Mouse (Mus musculus) liver, adult 2 months (tissue): ENCODE results near the gene Ppp1ca.

Source experiments
- CTCF ChIP-seq: fragments of 200-500 bp; IDR thresholded peaks from 2 replicates; pipeline ENCODE4 v1.5.1; 2011; ENCODE audit warnings: low read depth, low read length, control low read depth
- POLR2A ChIP-seq: fragments of 200-500 bp; IDR thresholded peaks from 2 replicates; pipeline ENCODE4 v1.6.1; 2011; ENCODE audit warnings: low read length, control low read depth; ENCODE audit not compliant: insufficient read depth; ENCODE audit errors: extremely low read depth

- TF ChIP-seq POLR2A (no peak), CTCF (no peak)
Observed at GRCm38 (mm10) chr19:4232651-4233050, 40.8 kb downstream of the Ppp1ca start.
